Mouse (Mus musculus) midbrain, embryonic 13.5 days (tissue): ENCODE data around the gene Timm50. TPM values are rescaled to one million over a fixed set of nuclear protein-coding genes. Genes with fewer than 3 reads are reported as not detected.
A peak's percentile ranks its signal among the peaks of the same experiment; 100 is the strongest.

Experiments used
- ATAC-seq: fragments of 200-750 bp; cut with Nextera tagmentation; 2 replicates; pipeline ENCODE4 v1.8.0; 2017; ENCODE audit warnings: mild to moderate bottlenecking, moderate TSS enrichment, moderate library complexity
- H3K27ac ChIP-seq: fragments of 300-500 bp; sonication (generic); 2 replicates; pipeline ENCODE4 v1.5.1; 2015; ENCODE audit warnings: inconsistent platforms, mild to moderate bottlenecking, moderate library complexity
- H3K27me3 ChIP-seq: fragments of 300-500 bp; sonication (generic); 2 replicates; pipeline ENCODE4 v1.6.1; 2015; ENCODE audit warnings: mild to moderate bottlenecking, inconsistent platforms
- H3K36me3 ChIP-seq: fragments of 300-500 bp; sonication (generic); 2 replicates; pipeline ENCODE4 v1.6.1; 2015; ENCODE audit warnings: mild to moderate bottlenecking, inconsistent platforms
- H3K4me1 ChIP-seq: fragments of 300-500 bp; sonication (generic); replicated peaks from 2 replicates; pipeline ENCODE4 v1.6.1; 2015; ENCODE audit warnings: inconsistent platforms
- H3K4me2 ChIP-seq: fragments of 300-500 bp; sonication (generic); replicated peaks from 2 replicates; pipeline ENCODE4 v1.6.1; 2015; ENCODE audit warnings: moderate library complexity, mild to moderate bottlenecking, inconsistent platforms
- H3K4me3 ChIP-seq: fragments of 300-500 bp; sonication (generic); replicated peaks from 2 replicates; pipeline ENCODE4 v1.5.1; 2015; ENCODE audit warnings: mild to moderate bottlenecking, inconsistent platforms
- H3K9ac ChIP-seq: fragments of 300-500 bp; sonication (generic); replicated peaks from 2 replicates; pipeline ENCODE4 v1.6.1; 2015; ENCODE audit warnings: mild to moderate bottlenecking, inconsistent platforms
- H3K9me3 ChIP-seq: fragments of 300-500 bp; sonication (generic); 2 replicates; pipeline ENCODE4 v1.6.1; 2016; ENCODE audit warnings: mild to moderate bottlenecking, inconsistent platforms
- WGBS: fragments of 180-500 bp; shearing (Covaris S2); methylation state at CpG from one replicate; pipeline ENCODE4 v1.1.7; 2015; 5-methylcytosine and 5-hydroxymethylcytosine counted together
- polyA plus RNA-seq: library from polyadenylated mRNA; unstranded; fragments of >200 nt; fragmentation: Nextera tagmentation; extraction: Ambion mirVana; gene quantifications from 2 replicates; pipeline ENCODE4 v1.2.1, GENCODE M21; 2015

Timm50 gene
- polyA plus RNA-seq, 1 experiment from 2014 or later: 153 TPM

- Histone ChIP-seq H3K27ac (no peak within 1 kb of the TSS), H3K36me3 (0 out of 2 replicates have a peak, but pooled peaks cover 2% of the 10 kb centered on the region), H3K4me2 (peak within 1 kb of the TSS; percentile 49), H3K9ac (peak within 1 kb of the TSS; percentile 36; the same call in 1 of the 2 replicates), H3K4me1 (peaks cover 43% of the 10 kb centered on the region), H3K9me3 (no peaks in the 10 kb centered on the region), H3K4me3 (peak within 1 kb of the TSS; percentile 25), H3K27me3 (peaks cover 73% of the 10 kb centered on the region)
- peak; percentile 44 for ATAC-seq
- WGBS: 1% methylated on average over 52 of the region's 52 CpGs
These were observed 21.0 kb downstream of the Timm50 start, which contains the start of gene Selenov for GRCm38 (mm10) chr7:28290638-28291590. Selenov (minus strand) TSS chr7:28291186.

- H3K4me2 ChIP-seq: peak overlapping the region; percentile 49
- no peaks in the 10 kb centered on the region for H3K9me3 ChIP-seq
- H3K4me1 ChIP-seq: peaks cover 40% of the 10 kb centered on the region
- no peak overlapping the region for H3K27ac ChIP-seq
- 2% methylated on average over 18 of the region's 18 CpGs for WGBS
- H3K9ac ChIP-seq: peak overlapping the region; percentile 36; the same call in 1 of the 2 replicates
- H3K36me3 ChIP-seq: 0 out of 2 replicates have a peak, but pooled peaks cover 2% of the 10 kb centered on the region
- ATAC-seq: peak; percentile 25; the same call in 1 of the 2 replicates
- peaks cover 66% of the 10 kb centered on the region for H3K27me3 ChIP-seq
- peak overlapping the region; percentile 25 for H3K4me3 ChIP-seq
These were observed 21.7 kb downstream of the Timm50 start for GRCm38 (mm10) chr7:28290165-28290564.

DNA sequence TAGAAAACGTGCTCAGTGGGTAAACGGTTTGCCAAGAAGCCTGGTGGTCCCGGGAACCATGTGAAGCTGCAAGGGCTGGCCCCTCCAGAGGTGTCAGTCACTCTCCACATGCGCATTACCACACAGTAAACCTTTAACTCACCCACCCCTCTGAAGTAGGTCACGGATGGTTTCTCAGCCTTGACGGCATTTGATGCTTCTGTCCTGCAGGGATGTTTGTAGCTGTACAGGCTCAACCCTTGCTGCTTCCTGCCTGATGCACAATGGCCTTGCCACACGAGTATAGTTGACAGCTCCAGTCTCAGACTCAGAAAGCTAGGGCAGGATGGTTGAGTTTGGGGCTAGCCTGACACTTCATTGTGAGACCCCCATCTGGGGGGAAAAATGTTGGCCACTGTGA, 31.2 kb downstream of the Timm50 start:
- no peaks in the 10 kb centered on the region for H3K36me3 ChIP-seq
- ATAC-seq: no peak
- H3K9ac ChIP-seq: no peak overlapping the region
- H3K4me1 ChIP-seq: peaks cover 20% of the 10 kb centered on the region
- whole genome bisulfite sequencing: 82% methylated on average over 7 of the region's 7 CpGs
- no peaks in the 10 kb centered on the region for H3K9me3 ChIP-seq
- no peak overlapping the region for H3K27ac ChIP-seq
- H3K27me3 ChIP-seq: no peaks in the 10 kb centered on the region
- H3K4me3 ChIP-seq: no peak overlapping the region
- no peak overlapping the region for H3K4me2 ChIP-seq

GRCm38 (mm10) chr7:28278279-28278652, 33.6 kb downstream of the Timm50 start:
- ATAC-seq: no peak
- Histone ChIP-seq H3K27me3 (no peaks in the 10 kb centered on the region), H3K4me1 (peaks cover 20% of the 10 kb centered on the region), H3K9ac (peak overlapping the region; percentile 92), H3K4me3 (peak overlapping the region; percentile 69), H3K9me3 (no peaks in the 10 kb centered on the region), H3K27ac (peak overlapping the region; percentile 90; the same call in 1 of the 2 replicates), H3K4me2 (peak overlapping the region; percentile 80), H3K36me3 (peaks cover 7% of the 10 kb centered on the region)
- 94% methylated on average over 7 of the region's 7 CpGs for WGBS

DNA sequence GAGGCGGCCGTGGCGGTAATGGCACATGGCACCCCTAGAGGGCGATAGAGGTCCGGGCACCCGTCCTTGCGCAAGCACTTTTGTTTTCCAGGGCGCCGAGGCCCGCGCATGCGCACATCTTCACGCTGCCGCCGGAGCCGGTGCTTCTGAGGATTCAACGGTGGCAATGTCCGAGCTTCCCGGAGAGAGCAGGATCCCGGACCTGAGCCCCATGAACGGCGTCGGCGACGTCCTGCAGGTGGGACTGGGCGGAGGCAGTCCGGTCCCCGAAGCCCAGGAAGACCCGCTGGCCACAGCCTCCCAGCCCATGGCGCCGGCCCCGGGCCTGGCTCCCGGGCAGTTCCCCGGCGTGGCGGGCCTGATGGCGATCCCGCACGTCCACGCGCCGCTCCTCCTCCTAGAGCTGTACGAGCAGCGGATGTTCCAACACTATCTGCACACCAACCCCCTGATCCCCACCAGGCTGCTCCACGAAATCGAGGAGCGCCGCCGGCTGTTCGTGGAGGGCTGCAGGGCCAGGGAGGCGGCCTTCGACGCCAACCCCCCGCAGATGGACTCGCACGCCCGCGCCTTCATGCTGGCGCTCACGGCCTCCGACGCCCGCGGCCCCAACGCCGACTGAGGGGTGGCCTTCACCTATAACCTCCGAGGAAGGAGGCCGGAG, 34.1 kb downstream of the Timm50 start, which contains the start of gene Eid2b:
Gene Eid2b (plus strand): TSS at position 125 of the 664 bp plus-strand sequence.
- H3K36me3 ChIP-seq: peaks cover 12% of the 10 kb centered on the region
- 2% methylated on average over 68 of the region's 68 CpGs for WGBS
- peak within 1 kb of the TSS; percentile 80 for H3K4me2 ChIP-seq
- ATAC-seq: peak; percentile 87
- H3K4me3 ChIP-seq: peak within 1 kb of the TSS; percentile 69
- peaks cover 20% of the 10 kb centered on the region for H3K4me1 ChIP-seq
- H3K27ac ChIP-seq: peak within 1 kb of the TSS; percentile 90
- peak within 1 kb of the TSS; percentile 92 for H3K9ac ChIP-seq
- H3K27me3 ChIP-seq: no peaks in the 10 kb centered on the region
- H3K9me3 ChIP-seq: no peaks in the 10 kb centered on the region

DNA sequence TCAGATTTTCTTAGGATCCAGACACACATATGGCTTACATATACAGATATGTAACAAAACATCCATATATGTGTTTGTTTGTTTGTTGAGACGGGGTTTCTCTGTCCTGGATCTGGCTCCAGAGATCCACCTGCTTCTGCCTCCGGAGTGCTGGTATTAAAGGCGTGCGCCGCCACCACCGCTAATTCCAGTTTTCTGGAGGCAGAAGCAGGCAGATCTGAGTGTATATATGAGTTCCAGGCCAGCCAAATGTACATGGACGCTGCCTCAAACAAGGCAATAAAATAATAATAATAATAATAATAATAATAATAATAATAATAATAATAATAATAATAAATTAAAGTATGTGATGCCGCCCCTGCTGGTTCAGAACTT, 34.6 kb downstream of the Timm50 start:
- no peaks in the 10 kb centered on the region for H3K27me3 ChIP-seq
- H3K27ac ChIP-seq: no peak overlapping the region
- no peak overlapping the region for H3K9ac ChIP-seq
- H3K36me3 ChIP-seq: peaks cover 17% of the 10 kb centered on the region
- WGBS: 53% methylated on average over 8 of the region's 8 CpGs
- H3K4me1 ChIP-seq: peaks cover 20% of the 10 kb centered on the region
- no peaks in the 10 kb centered on the region for H3K9me3 ChIP-seq
- H3K4me2 ChIP-seq: no peak overlapping the region
- peak; percentile 43; the same call in 1 of the 2 replicates for ATAC-seq
- no peak overlapping the region; the same call in 1 of the 2 replicates for H3K4me3 ChIP-seq

- Histone ChIP-seq H3K4me1 (peaks cover 17% of the 10 kb centered on the region), H3K9me3 (0 out of 2 replicates have a peak, but pooled peaks cover 3% of the 10 kb centered on the region), H3K9ac (no peak overlapping the region), H3K36me3 (peaks cover 41% of the 10 kb centered on the region), H3K4me3 (no peak overlapping the region), H3K4me2 (no peak overlapping the region), H3K27ac (no peak overlapping the region), H3K27me3 (no peaks in the 10 kb centered on the region)
- 69% methylated on average over 3 of the region's 3 CpGs for WGBS
- ATAC-seq: no peak
These were observed 40.1 kb downstream of the Timm50 start for GRCm38 (mm10) chr7:28271761-28272160.

- H3K27ac ChIP-seq: no peak overlapping the region
- no peaks in the 10 kb centered on the region for H3K27me3 ChIP-seq
- peak overlapping the region; percentile 94 for H3K4me3 ChIP-seq
- no peak for ATAC-seq
- H3K4me1 ChIP-seq: peaks cover 17% of the 10 kb centered on the region
- WGBS: 95% methylated on average over 12 of the region's 12 CpGs
- peak overlapping the region; percentile 86 for H3K4me2 ChIP-seq
- 0 out of 2 replicates have a peak, but pooled peaks cover 3% of the 10 kb centered on the region for H3K9me3 ChIP-seq
- H3K36me3 ChIP-seq: peaks cover 41% of the 10 kb centered on the region
- no peak overlapping the region for H3K9ac ChIP-seq
These were observed 42.5 kb downstream of the Timm50 start for GRCm38 (mm10) chr7:28269355-28269754.

DNA sequence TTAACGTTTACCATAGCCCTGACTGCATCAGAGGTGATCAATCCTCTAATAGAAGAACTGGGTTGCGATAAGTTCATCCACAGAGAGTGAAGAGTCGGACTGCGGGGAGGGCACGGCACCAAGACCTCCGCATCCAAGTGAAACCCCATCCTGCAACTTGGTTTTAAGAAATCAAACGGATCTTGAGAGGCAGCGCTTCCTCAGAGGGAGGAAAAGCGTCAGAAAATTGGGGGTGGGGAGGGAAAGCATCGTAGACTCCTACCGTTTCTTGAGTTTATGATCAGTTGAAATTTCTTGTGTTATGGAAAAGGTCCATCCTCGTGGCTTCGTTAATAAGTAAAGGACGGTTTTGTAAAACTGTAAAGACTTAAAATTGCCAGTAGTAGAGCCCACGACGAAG, 43.3 kb downstream of the Timm50 start:
- peaks cover 17% of the 10 kb centered on the region for H3K4me1 ChIP-seq
- H3K9ac ChIP-seq: peak overlapping the region; percentile 100
- peak overlapping the region; percentile 86 for H3K4me2 ChIP-seq
- H3K27ac ChIP-seq: peak overlapping the region; percentile 97
- H3K4me3 ChIP-seq: peak overlapping the region; percentile 94
- H3K27me3 ChIP-seq: no peaks in the 10 kb centered on the region
- no peak for ATAC-seq
- 0 out of 2 replicates have a peak, but pooled peaks cover 3% of the 10 kb centered on the region for H3K9me3 ChIP-seq
- peaks cover 37% of the 10 kb centered on the region for H3K36me3 ChIP-seq
- WGBS: 29% methylated on average over 16 of the region's 16 CpGs

GRCm38 (mm10) chr7:28268042-28268531, 43.8 kb downstream of the Timm50 start:
- WGBS: under 1% methylated on average over 52 of the region's 62 CpGs
- Histone ChIP-seq H3K4me2 (peak overlapping the region; percentile 86), H3K4me1 (peaks cover 17% of the 10 kb centered on the region), H3K27me3 (no peaks in the 10 kb centered on the region), H3K4me3 (peak overlapping the region; percentile 94), H3K36me3 (peaks cover 32% of the 10 kb centered on the region), H3K27ac (peak overlapping the region; percentile 97), H3K9me3 (0 out of 2 replicates have a peak, but pooled peaks cover 3% of the 10 kb centered on the region), H3K9ac (peak overlapping the region; percentile 100)
- peak; percentile 84 for ATAC-seq

DNA sequence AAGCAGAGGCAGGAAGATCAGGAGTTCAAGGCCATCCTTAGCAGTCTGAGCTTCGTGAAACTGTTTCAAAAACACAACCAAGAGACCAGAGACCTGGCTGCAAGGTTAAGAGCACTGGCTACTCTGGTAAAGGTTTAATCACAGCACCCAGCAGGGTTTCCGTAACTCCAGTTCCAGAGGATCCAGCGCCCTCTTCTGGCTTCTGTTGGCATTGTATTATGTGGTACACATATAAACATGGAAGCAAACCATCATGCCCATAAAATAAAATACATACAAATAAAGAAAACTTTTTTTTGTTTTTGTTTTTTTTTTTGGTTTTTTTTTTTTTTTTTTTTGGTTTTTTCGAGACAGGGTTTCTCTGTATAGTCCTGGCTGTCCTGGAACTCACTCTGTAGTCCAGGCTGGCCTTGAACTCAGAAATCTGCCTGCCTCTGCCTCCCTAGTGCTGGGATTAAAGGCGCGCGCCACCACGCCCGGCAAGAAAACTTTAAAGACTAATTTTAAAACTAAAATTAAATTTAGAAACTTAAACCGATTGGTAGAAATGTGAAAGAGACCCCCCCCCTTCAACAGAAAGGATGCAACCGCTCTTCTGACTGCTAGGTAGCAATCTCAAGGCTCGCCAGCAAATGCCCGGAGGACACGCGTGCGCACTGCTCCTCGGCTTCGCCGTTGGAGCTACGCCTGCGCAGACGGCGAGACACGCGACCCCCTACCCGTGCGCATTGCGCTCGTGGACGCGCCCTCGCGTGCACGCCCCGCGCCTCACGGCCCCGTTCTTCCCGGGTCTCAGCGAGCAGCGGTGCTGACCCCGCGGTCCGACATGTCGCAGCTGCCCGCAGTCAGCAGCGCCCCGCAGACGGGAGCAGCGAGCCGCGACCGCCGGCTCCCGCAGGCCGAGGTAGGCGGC, 44.5 kb downstream of the Timm50 start, which contains the start of gene Eid2:
Gene Eid2 (plus strand): TSS at position 753 of the 913 bp plus-strand sequence.
- H3K9me3 ChIP-seq: 0 out of 2 replicates have a peak, but pooled peaks cover 3% of the 10 kb centered on the region
- peak; percentile 95 for ATAC-seq
- H3K27me3 ChIP-seq: no peaks in the 10 kb centered on the region
- H3K4me3 ChIP-seq: peak within 1 kb of the TSS; percentile 94
- H3K36me3 ChIP-seq: peaks cover 25% of the 10 kb centered on the region
- H3K4me2 ChIP-seq: peak within 1 kb of the TSS; percentile 86
- peak within 1 kb of the TSS; percentile 97 for H3K27ac ChIP-seq
- H3K9ac ChIP-seq: peak within 1 kb of the TSS; percentile 100
- WGBS: 8% methylated on average over 56 of the region's 57 CpGs
- H3K4me1 ChIP-seq: peaks cover 17% of the 10 kb centered on the region
